Mouse (Mus musculus) heart, adult 2 months (tissue): ENCODE measurements around the gene Camk2d.

Experiments used
- EP300 ChIP-seq: fragments of 200-500 bp; IDR thresholded peaks from 2 replicates; pipeline ENCODE4 v1.6.1; 2011; ENCODE audit warnings: low read depth, low read length, control low read depth; ENCODE audit not compliant: insufficient read depth
- POLR2A ChIP-seq: fragments of 200-500 bp; IDR thresholded peaks from 2 replicates; pipeline ENCODE4 v1.6.1; 2011; ENCODE audit warnings: mild to moderate bottlenecking, low read depth, low read length, control low read depth; ENCODE audit not compliant: insufficient read depth

DNA sequence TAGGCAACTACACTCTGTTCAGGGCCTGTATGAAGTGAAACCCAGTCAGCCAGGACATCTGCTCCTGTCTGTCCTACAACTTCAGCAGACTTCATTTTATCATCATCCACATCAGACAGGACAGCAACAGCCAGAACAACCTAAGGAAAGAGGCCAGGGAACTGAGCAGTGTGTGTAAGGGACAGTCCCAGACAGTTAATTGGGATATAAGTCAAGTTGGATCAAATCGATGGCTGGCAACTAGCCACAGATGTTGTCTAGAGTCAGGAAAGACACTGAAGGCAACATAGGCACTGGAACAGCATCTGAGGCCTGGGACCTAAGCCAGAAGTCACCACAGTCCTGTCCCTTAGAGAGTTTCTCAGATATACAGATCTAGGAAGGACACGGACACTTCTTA lies 32.5 kb upstream of the Camk2d start:
- TF ChIP-seq EP300 (no peak), POLR2A (no peak)
